Mouse (Mus musculus) lung, adult 18-20 months (tissue): ENCODE results near the gene Chst2.

Source experiments
- DNase-seq, 2 experiments: peaks; one replicate each; pipeline ENCODE4 v3.0.0; 2022; ENCODE audit warnings: mixed read lengths in 2 of 2

The Chst2 gene

GRCm38 (mm10) chr9:95406571-95407561 lies at the start of gene Chst2:
TSS of gene Chst2 (minus strand) at chr9:95406722.
- peak; percentile 76 to 78 for DNase-seq

- DNase-seq = no peak
These were observed 45.4 kb upstream of the Chst2 start for GRCm38 (mm10) chr9:95451931-95452330.

- DNase-seq = no peak
These were observed 44.1 kb upstream of the Chst2 start for GRCm38 (mm10) chr9:95450586-95450985.

- no peak for DNase-seq
These were observed 35.8 kb upstream of the Chst2 start for GRCm38 (mm10) chr9:95442321-95442731.

- no peak for DNase-seq
These were observed 31.4 kb upstream of the Chst2 start for GRCm38 (mm10) chr9:95437883-95438282.

- no peak for DNase-seq
These were observed 29.7 kb upstream of the Chst2 start for GRCm38 (mm10) chr9:95436294-95436613.

- no peak for DNase-seq
These were observed 29.2 kb upstream of the Chst2 start for GRCm38 (mm10) chr9:95435506-95436293.

- DNase-seq = no peak
These were observed 21.8 kb upstream of the Chst2 start for GRCm38 (mm10) chr9:95428277-95428676.

- no peak for DNase-seq
These were observed 7.4 kb upstream of the Chst2 start for GRCm38 (mm10) chr9:95413911-95414310.

- DNase-seq = no peak
These were observed 5.5 kb upstream of the Chst2 start for GRCm38 (mm10) chr9:95412047-95412446.

GRCm38 (mm10) chr9:95407586-95408220 lies 1.2 kb upstream of the Chst2 start:
- peak; percentile 5 to 11 for DNase-seq

- no peak for DNase-seq
These were observed 464 bp downstream of the Chst2 start for GRCm38 (mm10) chr9:95405946-95406570.

GRCm38 (mm10) chr9:95405511-95405945 lies 994 bp downstream of the Chst2 start:
- peak; percentile 59 for DNase-seq

GRCm38 (mm10) chr9:95404811-95405465 lies 1.6 kb downstream of the Chst2 start:
- DNase-seq = no peak

GRCm38 (mm10) chr9:95401686-95402085 lies 4.8 kb downstream of the Chst2 start:
- no peak for DNase-seq

- DNase-seq = no peak
These were observed 14.5 kb downstream of the Chst2 start for GRCm38 (mm10) chr9:95392011-95392410.

GRCm38 (mm10) chr9:95389956-95390355 lies 16.6 kb downstream of the Chst2 start:
- no peak for DNase-seq

- DNase-seq = no peak
These were observed 18.6 kb downstream of the Chst2 start for GRCm38 (mm10) chr9:95387881-95388380.

- DNase-seq = no peak
These were observed 30.6 kb downstream of the Chst2 start for GRCm38 (mm10) chr9:95375966-95376365.

- DNase-seq = peak in 1 of 2 experiments; percentile 4
These were observed 31.2 kb downstream of the Chst2 start for GRCm38 (mm10) chr9:95375336-95375735.

GRCm38 (mm10) chr9:95373741-95374140 lies 32.8 kb downstream of the Chst2 start:
- DNase-seq = no peak

- no peak for DNase-seq
These were observed 40.6 kb downstream of the Chst2 start for GRCm38 (mm10) chr9:95365882-95366281.
